Mouse (Mus musculus) testis, postnatal 10 days (tissue): ENCODE measurements around the gene Il11ra1.

Experiments
- DNase-seq: peaks from one replicate; pipeline ENCODE4 v3.0.0; 2021; ENCODE audit warnings: low spot score

The Il11ra1 gene

DNA sequence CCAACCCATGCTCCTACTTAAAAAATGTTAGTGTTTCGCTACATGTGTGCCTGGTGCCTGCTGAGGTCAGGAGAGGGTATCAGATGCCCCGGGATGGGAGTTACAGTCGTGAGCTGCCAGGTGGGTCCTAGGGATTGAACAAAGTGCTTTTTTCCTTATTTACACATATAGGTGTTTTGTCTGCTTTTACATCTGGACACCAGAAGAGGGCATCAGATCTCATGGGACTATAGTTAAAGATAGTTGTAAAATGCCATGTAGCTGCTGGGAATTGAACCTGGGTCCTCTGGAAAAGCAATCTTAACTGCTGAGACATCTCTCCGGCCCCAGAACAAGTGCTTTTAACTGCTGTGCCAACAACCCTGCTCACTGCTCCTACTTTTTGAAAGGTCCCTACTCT lies 10.4 kb downstream of the Il11ra1 start:
- DNase-seq, result no peak

DNA sequence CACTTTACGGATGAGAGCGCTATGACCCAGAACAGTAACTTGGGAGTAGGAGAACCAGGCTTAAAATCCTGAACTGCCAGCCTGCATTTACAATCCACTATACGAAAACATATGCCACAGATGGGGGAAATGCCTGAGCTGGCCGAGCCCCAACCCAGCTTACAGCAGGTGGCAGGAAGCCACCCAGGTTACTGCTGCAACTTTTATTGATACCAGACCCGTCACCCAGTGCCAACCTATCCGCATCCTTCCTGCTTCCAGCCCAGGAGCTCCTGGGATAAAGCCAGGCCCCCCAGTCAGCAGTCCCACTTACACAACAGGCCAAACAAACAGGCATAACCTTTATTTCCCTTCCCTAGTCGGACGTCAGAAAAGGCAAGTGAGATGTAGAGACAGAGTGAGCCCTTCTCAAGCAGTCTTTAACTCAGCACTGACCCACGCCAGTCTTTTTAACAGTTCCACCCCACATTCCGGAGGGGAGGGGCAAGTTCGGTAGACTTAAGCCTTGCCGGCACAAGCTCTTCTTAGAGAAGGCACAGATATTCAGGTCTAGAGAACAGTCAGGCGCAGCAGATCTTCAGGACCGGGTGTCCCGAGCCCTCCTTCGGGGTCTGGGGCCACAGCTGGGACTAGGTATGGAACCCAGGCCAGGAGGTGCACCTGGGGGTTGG lies 12.1 kb downstream of the Il11ra1 start:
- peak; percentile 41 for DNase-seq

DNA sequence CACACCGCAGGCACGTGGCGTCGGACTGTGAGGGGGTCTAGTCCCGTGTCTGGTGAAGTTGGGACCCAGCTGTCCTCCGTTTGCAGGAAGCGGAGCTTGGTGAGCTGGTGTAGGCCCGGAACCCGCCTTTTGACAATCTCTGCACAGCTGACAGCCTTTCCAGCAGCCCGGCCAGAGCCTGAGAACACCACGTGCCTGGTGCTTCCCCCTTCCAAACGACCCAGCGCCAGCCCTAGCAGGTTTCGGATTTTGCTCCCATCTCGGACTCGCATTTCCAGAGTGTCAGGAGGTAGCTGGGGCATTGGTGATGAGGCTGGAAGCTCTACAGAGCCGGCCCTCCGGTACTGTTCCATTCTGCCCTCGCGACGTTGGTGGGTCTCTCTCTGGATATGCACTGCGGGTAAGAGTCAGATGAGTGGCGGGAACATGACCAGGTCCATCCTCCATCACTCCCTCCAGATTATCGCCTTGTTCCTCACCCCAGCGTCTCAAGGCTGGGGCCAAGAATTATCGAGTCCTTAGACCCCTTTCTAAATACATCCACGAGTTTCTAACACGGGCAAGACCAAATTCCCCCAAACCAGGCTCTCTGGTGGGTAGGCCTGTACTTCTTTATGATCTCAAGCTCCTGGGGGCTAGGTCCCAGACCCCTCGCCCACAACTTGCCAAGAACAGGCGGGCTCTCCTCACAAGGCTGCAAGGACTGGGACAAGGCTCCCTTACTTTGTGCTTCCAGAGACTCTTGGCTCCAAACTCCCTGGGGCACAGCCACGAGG lies 12.8 kb downstream of the Il11ra1 start:
- peak; percentile 51 for DNase-seq

DNA sequence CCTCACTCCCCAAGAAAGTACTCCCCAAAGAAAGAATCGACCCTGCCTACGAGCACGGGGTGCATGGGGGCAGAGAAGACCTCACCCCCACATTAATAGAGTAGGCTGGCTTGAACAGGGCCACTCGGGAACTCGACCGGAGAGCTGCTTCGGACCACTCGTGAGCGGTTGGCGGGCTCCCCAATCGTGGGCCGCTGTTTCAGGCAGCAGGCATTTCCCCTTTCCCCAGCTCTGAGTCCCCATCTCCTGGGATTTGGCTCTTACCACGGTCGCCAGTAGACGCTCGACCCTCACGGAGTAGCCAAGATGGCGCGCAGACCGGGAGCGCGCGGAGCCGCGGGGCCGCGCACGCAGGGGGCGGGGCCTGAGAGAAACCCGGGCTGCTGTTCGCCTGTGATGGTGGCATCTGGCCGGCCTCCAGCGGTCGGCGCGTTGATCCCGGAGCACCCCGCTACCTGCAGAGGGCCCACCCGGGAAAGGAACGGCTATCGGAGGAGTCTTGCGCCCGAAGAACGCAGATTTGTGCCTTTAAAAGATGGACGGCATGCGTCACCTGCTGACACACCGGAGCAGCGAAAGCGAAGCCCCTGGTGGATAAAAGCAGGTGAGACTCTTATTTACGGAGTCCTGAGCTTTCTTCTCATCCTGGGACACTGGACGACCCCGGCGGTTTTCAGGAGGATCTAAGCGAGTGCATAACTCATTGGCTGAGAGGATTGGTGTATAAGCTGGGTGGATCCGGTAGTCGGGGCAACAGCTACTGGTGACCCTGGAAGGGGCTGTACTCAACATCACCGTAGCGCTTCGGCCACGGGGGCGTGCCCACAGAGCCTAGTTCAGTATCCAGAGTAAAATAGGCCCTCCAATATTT lies 13.6 kb downstream of the Il11ra1 start, which contains the start of gene Rpp25l:
Rpp25l (minus strand) TSS at position 338 of the 871 bp plus-strand sequence.
- peak; percentile 92 for DNase-seq

DNA sequence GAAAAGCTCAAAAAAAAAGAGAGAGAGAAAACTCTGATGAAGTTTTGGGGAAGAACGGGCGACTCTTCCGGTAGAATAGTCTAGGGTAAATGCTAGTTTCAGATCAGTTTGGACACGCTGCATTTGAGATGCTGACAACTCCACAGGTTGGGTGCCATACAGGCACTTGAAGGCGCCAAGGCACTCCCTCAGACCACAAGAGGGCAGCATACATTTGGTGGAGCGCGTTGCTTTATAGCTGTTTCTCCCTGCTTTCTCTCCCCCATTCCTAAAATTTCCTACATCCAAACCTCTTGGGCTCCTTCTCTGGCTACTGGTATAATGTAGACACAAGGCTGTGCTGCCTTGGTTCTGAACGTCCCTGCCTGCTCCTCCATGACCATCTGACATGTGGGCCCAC lies 14.5 kb downstream of the Il11ra1 start:
- DNase-seq, result peak; percentile 69

DNA sequence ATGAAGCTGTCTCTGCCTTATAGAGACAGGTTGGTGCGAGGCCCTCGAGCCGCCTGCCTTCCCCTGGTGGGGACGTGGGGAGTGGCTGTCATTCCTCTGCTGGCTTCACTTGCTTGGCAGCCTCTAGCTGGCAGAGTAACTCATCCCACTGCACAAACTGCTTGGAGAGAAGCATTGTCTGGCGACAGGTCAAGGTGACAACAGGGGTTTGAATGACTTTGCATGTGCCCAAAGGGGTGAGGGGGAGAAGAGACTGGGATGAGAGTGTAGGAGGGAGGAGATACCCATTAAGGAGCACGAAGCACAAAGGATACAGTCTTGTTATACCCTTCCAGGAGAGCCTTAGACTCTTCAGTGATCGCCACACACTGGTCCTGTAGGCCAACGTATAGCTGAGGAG lies 15.3 kb downstream of the Il11ra1 start:
- peak; percentile 43 for DNase-seq

DNA sequence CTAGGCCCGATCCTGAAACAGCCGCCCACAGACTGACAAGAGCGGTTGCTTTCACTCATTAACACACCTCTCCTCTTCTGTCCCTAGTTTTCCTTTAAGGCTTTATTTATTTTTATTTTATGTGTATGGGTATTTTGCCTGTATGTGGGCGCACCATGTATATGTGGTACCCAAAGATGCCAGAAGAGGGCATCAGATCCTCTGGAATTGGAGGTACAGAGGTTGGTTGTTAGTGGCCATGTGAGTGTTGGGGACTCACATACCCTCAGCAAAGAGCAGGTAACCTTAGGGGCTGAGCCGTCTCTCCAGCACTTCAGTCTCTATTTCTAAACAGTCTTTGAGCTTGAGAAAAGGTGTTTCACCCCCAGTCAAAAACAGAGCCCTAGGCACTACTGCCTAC lies 15.8 kb downstream of the Il11ra1 start:
- peak; percentile 53 for DNase-seq

DNA sequence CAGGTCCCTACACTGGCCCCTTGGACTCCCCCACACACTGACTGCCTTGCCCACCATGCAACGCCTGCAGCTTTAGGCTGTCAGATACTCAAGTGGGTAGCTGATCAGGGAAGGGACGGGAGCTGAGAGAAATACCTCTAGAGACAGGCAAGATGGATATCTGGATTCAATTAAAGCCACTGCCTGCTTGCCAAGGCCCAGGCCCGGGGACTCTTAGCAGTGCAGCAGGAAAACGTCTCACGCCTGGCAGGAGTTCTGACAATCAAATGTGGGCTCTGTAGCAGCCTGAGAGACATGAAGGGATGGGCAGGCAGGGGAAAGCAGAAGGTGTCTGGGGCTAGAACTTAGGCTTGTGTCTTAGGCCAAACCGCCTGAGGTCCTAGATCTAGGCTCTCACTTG lies 17.0 kb downstream of the Il11ra1 start:
- no peak for DNase-seq

DNA sequence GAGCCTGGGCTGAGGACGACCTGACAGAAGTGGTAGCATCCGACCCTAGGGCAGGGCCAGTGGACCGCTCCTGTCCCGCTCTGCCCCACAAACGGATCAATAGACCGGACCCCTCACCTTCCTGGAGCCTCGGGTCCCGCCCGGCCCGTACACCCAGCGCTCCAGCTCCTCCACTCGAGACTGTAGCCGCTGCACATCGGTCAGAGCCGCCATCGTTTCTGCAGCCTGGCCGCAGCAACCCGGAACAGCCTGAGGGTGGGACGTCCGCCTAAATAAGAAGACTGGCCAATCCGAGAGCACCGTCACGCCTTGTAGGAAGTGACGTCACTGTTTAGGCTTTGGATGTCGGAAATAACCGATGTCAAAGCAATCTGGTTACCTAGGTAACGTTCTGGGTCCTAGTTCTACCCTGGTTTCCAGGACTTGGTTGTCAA lies 23.1 kb downstream of the Il11ra1 start, which contains the start of gene Dctn3:
Dctn3 (minus strand) TSS at position 253 of the 434 bp plus-strand sequence.
- peak; percentile 83 for DNase-seq

DNA sequence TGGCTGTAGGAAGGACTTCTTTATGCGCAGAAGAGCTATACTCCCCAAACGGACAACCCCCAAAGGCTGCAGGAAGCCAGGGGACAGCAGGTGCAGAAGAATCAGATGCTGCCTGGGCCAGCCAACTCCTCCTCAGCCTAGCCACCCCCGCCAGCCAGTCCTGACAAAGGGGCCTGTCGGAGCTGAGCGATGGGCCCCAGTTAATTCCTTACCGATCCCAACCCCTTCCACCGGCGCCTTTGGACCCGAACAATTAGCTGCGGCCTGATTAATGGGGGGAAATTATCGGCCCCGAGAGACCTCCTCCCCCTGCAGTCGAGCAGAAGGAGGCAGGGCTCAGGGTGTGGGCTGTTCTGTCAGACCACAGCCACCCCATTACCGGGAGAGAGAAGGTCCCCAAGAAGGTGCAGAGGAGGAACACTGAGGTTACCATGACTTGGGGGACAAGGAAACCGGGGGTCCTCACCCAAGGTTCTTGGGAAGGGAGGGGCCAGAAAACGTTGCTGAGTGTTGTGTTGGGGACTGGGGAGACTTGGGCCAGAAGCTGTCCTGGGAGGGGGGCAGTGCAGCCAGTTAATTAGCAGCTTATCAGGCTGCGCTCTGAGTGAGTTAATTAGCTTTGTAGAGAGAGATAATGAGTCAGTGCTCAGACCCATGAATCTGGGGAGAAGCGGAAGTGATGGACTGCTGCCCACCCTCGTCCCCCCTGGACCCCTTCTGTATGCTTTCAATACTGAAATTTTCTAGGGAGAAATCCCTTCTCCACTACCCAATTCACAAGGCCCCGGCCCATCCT lies 27.2 kb downstream of the Il11ra1 start:
- DNase-seq, result no peak

DNA sequence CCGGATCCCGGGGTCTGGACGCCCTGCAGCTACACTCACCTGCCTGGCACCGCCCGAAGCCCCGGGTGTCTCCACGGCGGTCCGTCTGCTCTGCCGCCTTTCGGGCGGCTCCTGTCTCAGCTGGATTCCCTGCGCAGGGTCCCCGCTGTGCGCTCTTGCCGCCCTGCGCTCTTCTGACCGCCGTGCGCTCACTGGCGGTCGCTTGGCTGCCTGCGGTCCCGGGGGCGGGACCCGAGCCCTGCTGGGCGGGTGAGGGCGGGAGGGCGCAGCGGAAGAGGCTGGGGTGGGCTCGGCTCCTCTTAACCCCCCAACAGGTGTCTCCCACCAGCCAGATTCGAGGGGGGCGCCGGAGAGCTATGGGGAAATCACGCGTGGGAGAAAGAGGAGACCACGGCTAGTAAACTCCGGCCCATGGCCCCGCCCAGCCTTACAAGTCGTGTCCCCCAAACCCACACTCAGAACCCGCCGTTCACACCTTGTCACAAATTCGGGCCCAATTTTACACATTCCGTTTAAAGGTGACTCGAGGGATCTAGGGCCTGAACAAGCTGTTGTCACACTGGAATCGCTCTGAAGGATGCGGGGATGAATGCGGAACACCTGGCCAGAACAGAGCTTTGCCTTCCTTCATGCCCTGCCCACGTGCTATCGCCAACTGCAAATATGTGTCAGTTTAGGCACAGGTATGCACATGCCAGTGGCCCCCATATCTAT lies 31.4 kb downstream of the Il11ra1 start, which contains the start of gene Arid3c:
Arid3c (minus strand) TSS at position 91 of the 714 bp plus-strand sequence.
- peak; percentile 52 for DNase-seq

DNA sequence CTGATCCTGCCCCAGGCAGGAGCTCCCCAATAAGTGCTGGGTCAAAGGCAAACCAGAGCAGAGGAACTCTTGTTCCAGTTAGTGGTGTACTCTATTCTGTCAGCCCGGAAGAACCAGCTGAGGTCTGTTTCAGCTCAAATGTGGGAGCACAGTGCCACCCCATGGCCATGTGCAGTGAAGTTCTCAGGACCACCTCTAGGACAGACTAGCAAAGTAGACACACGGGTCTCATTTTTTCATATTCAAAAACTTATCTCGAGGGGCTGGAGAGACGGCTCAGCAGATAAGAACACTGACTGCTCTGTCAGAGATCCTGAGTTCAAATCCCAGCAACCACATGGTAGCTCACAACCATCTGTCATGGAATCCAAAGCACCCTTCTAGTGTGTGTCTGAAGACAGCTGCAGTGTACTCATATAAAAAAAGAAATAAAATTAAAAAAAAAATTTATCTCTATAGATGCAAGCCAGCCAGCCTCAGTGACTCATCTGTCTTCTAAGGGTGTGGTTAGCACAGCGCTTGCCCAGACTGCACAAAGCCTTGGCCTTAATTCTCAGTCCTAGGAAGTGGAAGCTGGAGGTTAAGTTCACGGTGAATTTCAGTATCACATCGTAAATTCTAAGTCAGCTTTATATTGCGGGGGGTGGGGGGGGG lies 37.9 kb downstream of the Il11ra1 start:
- DNase-seq, result peak; percentile 82

DNA sequence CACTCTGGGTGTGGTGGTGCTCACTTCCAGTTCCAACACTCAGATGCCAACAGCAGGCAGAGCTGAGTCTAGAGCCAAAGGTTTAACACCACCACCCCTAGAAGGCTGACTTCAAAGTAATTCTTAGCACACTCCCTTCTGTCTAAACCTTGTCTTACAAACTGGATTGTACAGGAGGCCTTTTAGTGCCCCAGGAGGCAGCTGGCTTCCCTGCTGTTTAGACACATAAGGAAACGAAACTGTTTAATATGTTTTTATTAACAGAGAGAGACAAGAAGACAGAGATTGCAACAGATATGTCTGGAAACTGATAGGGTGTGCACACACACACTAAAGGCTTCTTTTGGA lies 38.4 kb downstream of the Il11ra1 start:
- DNase-seq, result no peak

DNA sequence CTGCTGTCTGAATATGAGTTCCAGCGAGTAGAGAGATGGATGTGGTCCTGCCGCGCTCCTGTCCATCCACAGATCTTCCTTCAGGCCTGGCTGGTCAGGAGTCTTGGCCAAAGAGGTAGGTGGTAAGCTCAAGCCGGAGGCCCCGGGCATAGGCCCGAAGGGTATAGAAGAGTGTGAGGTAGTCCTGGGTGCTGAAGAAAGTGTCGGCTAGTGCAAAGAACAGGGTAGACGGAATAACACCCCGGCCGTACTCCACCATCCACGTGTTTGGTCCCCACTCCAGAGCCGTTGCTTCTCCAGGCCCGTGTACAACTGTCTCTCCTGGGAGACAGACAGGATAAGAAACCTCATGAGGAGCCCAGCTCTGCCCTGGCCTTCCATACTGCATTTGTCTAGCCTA lies 39.5 kb downstream of the Il11ra1 start:
- no peak for DNase-seq

DNA sequence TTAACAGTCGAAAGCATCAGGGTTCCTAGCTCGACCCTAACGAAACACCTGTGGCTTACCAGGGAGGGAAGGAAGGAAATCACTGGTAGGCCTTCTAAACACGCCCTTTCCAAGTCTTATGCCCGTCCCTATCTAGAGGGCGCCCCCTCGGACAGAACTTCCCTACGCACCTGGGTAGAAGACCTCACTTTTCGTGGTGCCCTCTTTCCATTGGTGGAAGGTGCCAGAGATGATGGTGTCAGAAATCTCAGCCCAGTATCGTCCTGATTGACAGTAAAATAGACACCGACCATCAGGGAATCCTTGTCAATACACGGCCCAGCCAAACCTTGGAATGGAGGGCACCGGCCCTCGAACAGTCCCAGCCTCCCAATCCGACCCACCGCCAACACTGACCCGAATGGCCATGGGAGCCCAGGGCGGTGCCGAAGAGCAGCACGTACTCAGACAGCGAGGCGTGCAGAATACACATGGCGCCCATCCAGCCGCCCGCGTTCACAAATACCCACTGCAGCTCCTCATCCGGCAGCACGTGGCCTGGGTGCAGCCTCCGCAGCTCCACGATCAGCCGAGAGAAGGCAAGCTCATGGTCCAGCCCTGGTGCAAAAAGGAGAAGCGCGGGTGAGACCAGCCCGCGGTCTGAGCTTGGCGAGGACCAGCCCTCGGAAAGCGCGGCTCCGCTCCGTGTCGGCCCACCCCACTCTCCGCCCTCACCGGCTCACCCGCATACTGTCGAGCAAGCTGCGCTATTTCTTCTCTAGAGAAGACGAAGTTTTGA lies 40.8 kb downstream of the Il11ra1 start:
- DNase-seq, result peak; percentile 78

DNA sequence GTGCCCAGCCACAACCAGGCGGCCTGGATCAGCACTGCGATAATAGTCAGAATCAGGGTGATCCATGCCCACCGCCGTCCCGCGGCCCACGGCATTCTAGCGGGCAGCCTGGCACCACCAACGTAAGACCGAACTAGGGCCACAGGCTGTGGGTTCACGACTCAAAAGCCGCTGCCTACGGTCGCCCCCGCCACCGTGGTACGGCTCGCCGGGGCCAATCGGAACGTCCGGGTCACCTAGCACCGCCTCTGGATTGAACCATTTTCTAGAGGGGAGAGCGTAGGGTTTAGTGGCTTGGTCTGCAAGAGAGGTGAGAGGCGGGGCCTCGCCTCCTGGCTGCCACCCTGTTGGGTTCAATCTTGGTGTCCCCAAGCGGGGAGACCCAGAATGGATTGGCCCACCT lies 41.4 kb downstream of the Il11ra1 start:
- DNase-seq, result peak; percentile 88

DNA sequence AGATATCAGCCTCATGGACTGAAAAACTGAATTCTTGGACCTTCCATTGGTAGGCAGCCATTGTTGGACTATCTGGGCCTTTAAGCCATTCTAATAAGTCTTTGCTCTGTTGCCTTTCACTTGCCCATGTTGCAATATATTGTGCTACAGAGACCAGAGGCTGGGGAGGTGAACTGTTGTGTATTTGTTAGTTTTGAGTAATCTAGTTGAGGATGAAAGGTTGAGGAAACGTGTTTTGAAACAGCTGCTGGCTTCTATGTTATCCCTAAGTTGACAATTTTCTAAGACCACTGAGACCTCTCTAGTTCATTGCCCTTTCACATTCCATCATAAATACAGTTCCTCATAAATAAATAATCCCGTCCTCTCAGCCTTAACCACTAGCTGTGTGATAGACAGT lies 44.3 kb downstream of the Il11ra1 start:
- no peak for DNase-seq

DNA sequence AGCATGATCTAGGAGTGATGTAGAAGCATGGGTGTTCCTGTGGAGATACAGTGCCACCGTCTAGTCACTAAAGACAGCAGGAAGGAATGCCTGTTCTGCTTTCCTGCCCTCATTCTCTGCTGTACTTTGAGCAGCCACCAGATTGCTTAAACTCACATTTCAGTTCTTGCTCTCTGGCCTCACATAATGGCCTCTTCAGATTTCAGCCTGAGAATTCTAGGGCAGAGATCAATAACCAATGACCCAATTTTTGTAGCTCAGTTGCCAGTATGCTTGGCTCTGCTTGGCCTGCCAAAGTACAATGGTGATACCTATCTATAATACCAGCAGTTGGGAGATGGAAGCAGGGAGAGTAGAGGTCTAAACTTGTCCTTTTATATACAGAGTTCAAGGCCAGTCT lies 45.2 kb downstream of the Il11ra1 start:
- DNase-seq, result no peak

DNA sequence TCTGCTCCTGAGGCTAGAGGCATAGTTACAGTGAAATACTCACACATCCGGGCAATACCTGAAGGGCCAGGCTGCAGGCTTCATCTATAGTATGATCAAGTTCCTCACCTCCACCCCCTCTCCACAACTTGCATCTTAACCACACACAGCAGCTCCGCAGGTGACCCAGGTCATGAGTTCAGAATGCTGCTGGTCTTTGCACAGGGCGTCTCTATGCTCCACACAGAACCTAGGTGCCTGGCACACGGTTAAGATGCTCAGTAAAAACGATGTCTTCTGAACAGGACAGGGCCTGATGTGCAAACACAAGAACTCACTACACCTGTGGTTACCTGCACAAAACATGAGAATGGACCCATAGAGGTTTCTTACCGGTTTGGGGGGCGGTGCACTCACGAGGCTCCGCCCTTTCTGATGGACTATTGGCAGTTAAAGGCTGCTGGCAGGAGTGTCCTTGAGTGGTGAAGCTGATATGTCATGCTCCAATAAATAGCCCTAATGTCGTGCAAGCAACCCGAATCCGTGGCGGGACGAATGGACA lies 55.1 kb downstream of the Il11ra1 start, which contains the start of gene Galt:
Galt (plus strand) TSS at position 432 of the 541 bp plus-strand sequence.
- no peak for DNase-seq
